Mouse (Mus musculus) G1E (cell line): ENCODE data around the gene Son.

Source experiments
- CTCF ChIP-seq: IDR thresholded peaks from 2 replicates; pipeline ENCODE4 v1.5.1; 2012; ENCODE audit warnings: low read depth, low read length, inconsistent platforms, mixed read lengths
- GATA1 ChIP-seq: IDR thresholded peaks from 2 replicates; pipeline ENCODE4 v1.6.1; 2012; ENCODE audit warnings: borderline replicate concordance, low read length, inconsistent platforms, mixed read lengths
- POLR2AphosphoS5 ChIP-seq: IDR thresholded peaks from 2 replicates; pipeline ENCODE4 v1.6.1; 2012; ENCODE audit warnings: low read depth, low read length, inconsistent platforms; ENCODE audit not compliant: insufficient replicate concordance
- TAL1 ChIP-seq: conservative IDR thresholded peaks from 2 replicates; pipeline ENCODE4 v1.6.1; 2012; ENCODE audit warnings: low read depth, low read length, inconsistent platforms, mixed read lengths

DNA sequence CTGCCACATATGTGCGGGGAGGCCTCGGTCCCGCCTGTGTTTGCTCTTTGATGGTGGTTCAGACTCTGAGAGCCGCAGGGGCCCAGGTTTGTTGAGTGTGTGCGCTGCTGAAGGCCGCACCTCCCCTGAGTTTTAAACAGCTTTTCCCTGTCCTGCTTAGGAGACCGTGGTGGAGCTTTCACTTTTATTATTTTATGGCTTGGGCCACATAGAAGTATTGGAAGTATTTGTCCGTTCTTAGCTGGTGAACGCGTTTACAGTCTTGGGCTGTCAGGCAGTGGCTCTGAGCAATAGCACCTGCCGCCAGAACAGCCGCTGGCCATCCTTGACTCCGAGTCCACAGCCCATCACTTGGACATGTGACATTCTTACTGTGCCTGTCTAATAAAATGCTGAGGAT, 54.6 kb downstream of the Son start:
- TF ChIP-seq CTCF: no peak
- no peak for TF ChIP-seq GATA1
- no peak for TF ChIP-seq TAL1
- TF ChIP-seq POLR2AphosphoS5: no peak
